Mouse (Mus musculus) heart, adult 2 months (tissue): ENCODE measurements around the gene Cfap54.

Experiments used
- CTCF ChIP-seq: fragments of 200-600 bp; IDR thresholded peaks from 2 replicates; pipeline ENCODE4 v1.8.1; 2022; ENCODE audit warnings: antibody characterized with exemption, mild to moderate bottlenecking, moderate library complexity
- EP300 ChIP-seq: fragments of 200-500 bp; IDR thresholded peaks from 2 replicates; pipeline ENCODE4 v1.6.1; 2011; ENCODE audit warnings: low read depth, low read length, control low read depth; ENCODE audit not compliant: insufficient read depth

- no peak for TF ChIP-seq EP300
- TF ChIP-seq CTCF: no peak
Measured at GRCm38 (mm10) chr10:93123310-93123709, 41.9 kb upstream of the Cfap54 start.
